Mouse (Mus musculus): ENCODE measurements around the gene Trex2. TPM values are rescaled to one million over a fixed set of nuclear protein-coding genes. Genes with fewer than 3 reads are reported as not detected.
A peak's percentile ranks its signal among the peaks of the same experiment; 100 is the strongest.
"Not testable (repeated sequence)": the region's sequence is repeated elsewhere in the genome, so short reads cannot be mapped to it uniquely, and the experiment has no call there.

Gene Trex2
- polyA plus RNA-seq, 1 experiment from 2014 or later = not detected

- WGBS = 69% methylated on average over 1 of the region's 2 CpGs
- H3K9me3 ChIP-seq (ENCODE audit: control insufficient read depth, low read length); H3K4me1 ChIP-seq (replicated peaks; ENCODE audit: control insufficient read depth, insufficient read depth, low read length); DNase-seq (ENCODE audit: low spot score); H3K27me3 ChIP-seq (ENCODE audit: control insufficient read depth, insufficient read depth, low read length); H3K36me3 ChIP-seq (replicated peaks; ENCODE audit: control insufficient read depth, insufficient read depth); ATAC-seq (ENCODE audit: low FRiP score); H3K27ac ChIP-seq; H3K9ac ChIP-seq; H3K4me2 ChIP-seq (replicated peaks); H3K4me3 ChIP-seq (replicated peaks; ENCODE audit: low read length): not testable (repeated sequence)
Observed at GRCm38 (mm10) chrX:73398636-73399035, 36.5 kb downstream of the Trex2 start, which contains the start of gene Gm18336. TSS of gene Gm18336 (minus strand) at chrX:73398736.

- no peaks in the 10 kb centered on the region for H3K27me3 ChIP-seq (ENCODE audit: control insufficient read depth, insufficient read depth, low read length)
- 67% methylated on average over 1 of the region's 1 CpGs for WGBS
- H3K9ac ChIP-seq = no peak overlapping the region
- H3K27ac ChIP-seq = no peak overlapping the region
- H3K4me3 ChIP-seq (replicated peaks; ENCODE audit: low read length) = no peak overlapping the region
- H3K36me3 ChIP-seq (replicated peaks; ENCODE audit: control insufficient read depth, insufficient read depth) = no peaks in the 10 kb centered on the region
- ATAC-seq (ENCODE audit: low FRiP score) (no peak), DNase-seq (ENCODE audit: low spot score) (no peak)
- H3K4me1 ChIP-seq (replicated peaks; ENCODE audit: control insufficient read depth, insufficient read depth, low read length) = no peaks in the 10 kb centered on the region
- no peaks in the 10 kb centered on the region for H3K9me3 ChIP-seq (ENCODE audit: control insufficient read depth, low read length)
- no peak overlapping the region for H3K4me2 ChIP-seq (replicated peaks)
Observed at GRCm38 (mm10) chrX:73396446-73396845, 38.7 kb downstream of the Trex2 start.

GRCm38 (mm10) chrX:73391481-73391880, 43.7 kb downstream of the Trex2 start:
- no peak for ATAC-seq (ENCODE audit: low FRiP score)

GRCm38 (mm10) chrX:73384924-73385323, 50.2 kb downstream of the Trex2 start:
- Histone ChIP-seq H3K4me3 (replicated peaks; ENCODE audit: low read length) (no peak overlapping the region), H3K4me1 (replicated peaks; ENCODE audit: control insufficient read depth, insufficient read depth, low read length) (peaks cover 4% of the 10 kb centered on the region; the same call in 1 of the 2 replicates), H3K27ac (peak overlapping the region; percentile 70), H3K9me3 (ENCODE audit: control insufficient read depth, low read length) (no peaks in the 10 kb centered on the region), H3K27me3 (ENCODE audit: control insufficient read depth, insufficient read depth, low read length) (no peaks in the 10 kb centered on the region), H3K4me2 (replicated peaks) (no peak overlapping the region), H3K9ac (no peak overlapping the region), H3K36me3 (replicated peaks; ENCODE audit: control insufficient read depth, insufficient read depth) (no peaks in the 10 kb centered on the region)
- no peak for ATAC-seq (ENCODE audit: low FRiP score)
- WGBS = 30% methylated on average over 1 of the region's 1 CpGs
- no peak for DNase-seq (ENCODE audit: low spot score)

More at GRCm38 (mm10) chrX:73391481-73391880, 43.7 kb downstream of the Trex2 start:
- H3K9me3 ChIP-seq (ENCODE audit: control insufficient read depth, low read length) = no peaks in the 10 kb centered on the region
- WGBS = 86% methylated on average over 4 of the region's 4 CpGs
- H3K4me1 ChIP-seq (replicated peaks; ENCODE audit: control insufficient read depth, insufficient read depth, low read length) = no peaks in the 10 kb centered on the region
- no peak overlapping the region for H3K4me2 ChIP-seq (replicated peaks)
- H3K9ac ChIP-seq = no peak overlapping the region
- DNase-seq (ENCODE audit: low spot score) = no peak
- H3K27ac ChIP-seq = no peak overlapping the region
- H3K36me3 ChIP-seq (replicated peaks; ENCODE audit: control insufficient read depth, insufficient read depth) = no peaks in the 10 kb centered on the region
- no peak overlapping the region for H3K4me3 ChIP-seq (replicated peaks; ENCODE audit: low read length)
- no peaks in the 10 kb centered on the region for H3K27me3 ChIP-seq (ENCODE audit: control insufficient read depth, insufficient read depth, low read length)

GRCm38 (mm10) chrX:73384419-73384818, 50.7 kb downstream of the Trex2 start:
- Histone ChIP-seq H3K4me3 (replicated peaks; ENCODE audit: low read length) (no peak overlapping the region), H3K4me2 (replicated peaks) (no peak overlapping the region), H3K9me3 (ENCODE audit: control insufficient read depth, low read length) (no peaks in the 10 kb centered on the region), H3K9ac (no peak overlapping the region), H3K4me1 (replicated peaks; ENCODE audit: control insufficient read depth, insufficient read depth, low read length) (peaks cover 4% of the 10 kb centered on the region; the same call in 1 of the 2 replicates), H3K27ac (peak overlapping the region; percentile 70), H3K27me3 (ENCODE audit: control insufficient read depth, insufficient read depth, low read length) (no peaks in the 10 kb centered on the region), H3K36me3 (replicated peaks; ENCODE audit: control insufficient read depth, insufficient read depth) (no peaks in the 10 kb centered on the region)
- 49% methylated on average over 6 of the region's 6 CpGs for WGBS
- ATAC-seq (ENCODE audit: low FRiP score) = peak; percentile 68
- DNase-seq (ENCODE audit: low spot score) = peak; percentile 24

Other genes starting within 250 kb of the Trex2 start
- 21.1 and 42.4 TPM in 2 replicates for gene Xlr3b, start 243.1 kb downstream of the Trex2 start, polyA plus RNA-seq (2014; fragmentation: Nextera tagmentation; extraction: Ambion mirVana)
- 0.38 and 0.63 TPM in 2 replicates for gene Xlr4b, start 221.0 kb downstream of the Trex2 start, polyA plus RNA-seq (2014; fragmentation: Nextera tagmentation; extraction: Ambion mirVana)
- 30.2 and 31.4 TPM in 2 replicates for gene F8a, start 207.1 kb downstream of the Trex2 start, polyA plus RNA-seq (2014; fragmentation: Nextera tagmentation; extraction: Ambion mirVana)
- 0.16 and 0.30 TPM in 2 replicates for gene Xlr4c, start 192.2 kb downstream of the Trex2 start, polyA plus RNA-seq (2014; fragmentation: Nextera tagmentation; extraction: Ambion mirVana)
- 0.23 and 0.46 TPM in 2 replicates for gene Xlr3c, start 170.0 kb downstream of the Trex2 start, polyA plus RNA-seq (2014; fragmentation: Nextera tagmentation; extraction: Ambion mirVana)
- gene Xlr5a, start 142.4 kb downstream of the Trex2 start, polyA plus RNA-seq (2014; fragmentation: Nextera tagmentation; extraction: Ambion mirVana) = not detected in 2 replicates
- not detected in 2 replicates for gene Xlr5c, start 142.4 kb downstream of the Trex2 start, polyA plus RNA-seq (2014; fragmentation: Nextera tagmentation; extraction: Ambion mirVana)
- not detected in 2 replicates for gene Gm45015, start 98.5 kb downstream of the Trex2 start, polyA plus RNA-seq (2014; fragmentation: Nextera tagmentation; extraction: Ambion mirVana)
- 12.1 and 13.6 TPM in 2 replicates for gene Zfp275, start 92.7 kb downstream of the Trex2 start, polyA plus RNA-seq (2014; fragmentation: Nextera tagmentation; extraction: Ambion mirVana)
- gene Gm18336, start 36.6 kb downstream of the Trex2 start, polyA plus RNA-seq (2014; fragmentation: Nextera tagmentation; extraction: Ambion mirVana) = not detected in 2 replicates
- 1.1 and 1.5 TPM in 2 replicates for gene Zfp92, start 24.2 kb downstream of the Trex2 start, polyA plus RNA-seq (2014; fragmentation: Nextera tagmentation; extraction: Ambion mirVana)
- 59.8 and 66.9 TPM in 2 replicates for gene Haus7, start 23.7 kb upstream of the Trex2 start, polyA plus RNA-seq (2014; fragmentation: Nextera tagmentation; extraction: Ambion mirVana)
- gene Bgn, start 48.3 kb upstream of the Trex2 start, polyA plus RNA-seq (2014; fragmentation: Nextera tagmentation; extraction: Ambion mirVana) = 35.0 and 40.7 TPM in 2 replicates
- 8.4 and 9.5 TPM in 2 replicates for gene Atp2b3, start 67.7 kb upstream of the Trex2 start, polyA plus RNA-seq (2014; fragmentation: Nextera tagmentation; extraction: Ambion mirVana)
- gene Dusp9, start 204.1 kb upstream of the Trex2 start, polyA plus RNA-seq (2014; fragmentation: Nextera tagmentation; extraction: Ambion mirVana) = 0.25 and 0.39 TPM in 2 replicates
- gene Pnck, start 224.8 kb upstream of the Trex2 start, polyA plus RNA-seq (2014; fragmentation: Nextera tagmentation; extraction: Ambion mirVana) = 154 and 160 TPM in 2 replicates
- gene Slc6a8, start 237.8 kb upstream of the Trex2 start, polyA plus RNA-seq (2014; fragmentation: Nextera tagmentation; extraction: Ambion mirVana) = 7.9 and 8.2 TPM in 2 replicates